Mouse (Mus musculus) adrenal gland, postnatal 25 days (tissue): ENCODE data around the gene Psma1. TPM values are rescaled to one million over a fixed set of nuclear protein-coding genes. Genes with fewer than 3 reads are reported as not detected.

Experiments
- DNase-seq: peaks from one replicate; pipeline ENCODE4 v3.0.0; 2021; ENCODE audit warnings: mixed read lengths
- long read RNA-seq: library from polyadenylated mRNA; stranded (forward); transcript quantifications from one replicate; pipeline ENCODE4 v2.0.0, GENCODE M21; 2021
- total RNA-seq: library from RNA; stranded (reverse); gene quantifications from 2 replicates; pipeline ENCODE4 v1.2.3, GENCODE M21; 2021

The Psma1 gene
- 166 and 174 TPM in 2 replicates for total RNA-seq
- long read RNA-seq, transcript Psma1-201 (10 exons, 1,201 nt): major isoform, 128 of 153 reads
- long read RNA-seq, partial matches to known transcripts: 5 of 153 reads
- long read RNA-seq, other reads (novel, unspliced or antisense): 15 of 153 reads

GRCm38 (mm10) chr7:114276005-114276752 lies at the start of gene Psma1:
TSS of gene Psma1 (minus strand) at chr7:114276118.
- DNase-seq: peak; percentile 95

- DNase-seq: no peak
These were observed 47.6 kb upstream of the Psma1 start for GRCm38 (mm10) chr7:114323527-114323926.

GRCm38 (mm10) chr7:114322531-114323441 lies 46.9 kb upstream of the Psma1 start:
- DNase-seq: no peak

- DNase-seq: no peak
These were observed 45.9 kb upstream of the Psma1 start for GRCm38 (mm10) chr7:114321694-114322372.

- no peak for DNase-seq
These were observed 42.0 kb upstream of the Psma1 start for GRCm38 (mm10) chr7:114317896-114318295.

- DNase-seq: no peak
These were observed 41.5 kb upstream of the Psma1 start for GRCm38 (mm10) chr7:114317389-114317792.

- DNase-seq: no peak
These were observed 40.5 kb upstream of the Psma1 start for GRCm38 (mm10) chr7:114316361-114316871.

- DNase-seq: peak; percentile 27
These were observed 35.3 kb upstream of the Psma1 start for GRCm38 (mm10) chr7:114311209-114311608.

GRCm38 (mm10) chr7:114309020-114309419 lies 33.1 kb upstream of the Psma1 start:
- DNase-seq: no peak

GRCm38 (mm10) chr7:114301293-114301782 lies 25.4 kb upstream of the Psma1 start:
- no peak for DNase-seq

GRCm38 (mm10) chr7:114300782-114301181 lies 24.9 kb upstream of the Psma1 start:
- no peak for DNase-seq

GRCm38 (mm10) chr7:114299247-114299646 lies 23.3 kb upstream of the Psma1 start:
- no peak for DNase-seq

GRCm38 (mm10) chr7:114294698-114295097 lies 18.8 kb upstream of the Psma1 start:
- no peak for DNase-seq

- no peak for DNase-seq
These were observed 18.0 kb upstream of the Psma1 start for GRCm38 (mm10) chr7:114293903-114294302.

GRCm38 (mm10) chr7:114292501-114292971 lies 16.6 kb upstream of the Psma1 start:
- peak; percentile 83 for DNase-seq

GRCm38 (mm10) chr7:114291461-114292335 lies 15.8 kb upstream of the Psma1 start:
- peak; percentile 5 for DNase-seq

- DNase-seq: no peak
These were observed 14.2 kb upstream of the Psma1 start for GRCm38 (mm10) chr7:114290078-114290506.

GRCm38 (mm10) chr7:114284296-114284910 lies 8.5 kb upstream of the Psma1 start:
- DNase-seq: no peak

GRCm38 (mm10) chr7:114283006-114283405 lies 7.1 kb upstream of the Psma1 start:
- DNase-seq: no peak

- DNase-seq: peak; percentile 6
These were observed 5.8 kb upstream of the Psma1 start for GRCm38 (mm10) chr7:114281671-114282070.
